Mouse (Mus musculus) MEL-GATA-1-ER (cell line): ENCODE data around the gene Rara.
A peak's percentile ranks its signal among the peaks of the same experiment; 100 is the strongest.

Experiments
- DNase-seq: peaks from one replicate; pipeline ENCODE4 v3.0.0-alpha.2; 2012; ENCODE audit warnings: low read depth; ENCODE audit errors: extremely low read depth

Gene Rara

GRCm38 (mm10) chr11:98952111-98952510, 24.5 kb downstream of the Rara start:
- DNase-seq, result no peak

GRCm38 (mm10) chr11:98952736-98953135, 25.1 kb downstream of the Rara start:
- no peak for DNase-seq

DNA sequence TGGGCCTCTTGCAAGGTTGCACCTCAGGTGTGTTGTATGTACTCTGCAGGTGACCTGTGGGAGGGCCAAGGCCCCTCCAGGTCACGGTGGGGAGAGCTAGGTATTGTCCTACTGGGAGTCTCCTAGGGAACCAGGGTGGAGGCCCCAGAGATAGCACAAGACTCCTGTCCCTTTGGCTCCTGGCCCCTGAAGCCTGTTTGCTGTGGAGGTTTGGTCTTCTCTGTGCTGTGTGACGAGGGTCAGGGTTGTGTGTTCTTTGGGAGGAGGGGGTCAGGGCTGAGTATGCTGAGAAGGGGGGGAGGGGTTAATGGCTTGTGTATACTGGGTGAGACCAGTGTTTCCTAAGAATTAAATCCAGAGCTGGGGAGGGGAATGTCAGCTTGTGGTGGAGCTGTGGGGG, 25.7 kb downstream of the Rara start:
- DNase-seq, result no peak

DNA sequence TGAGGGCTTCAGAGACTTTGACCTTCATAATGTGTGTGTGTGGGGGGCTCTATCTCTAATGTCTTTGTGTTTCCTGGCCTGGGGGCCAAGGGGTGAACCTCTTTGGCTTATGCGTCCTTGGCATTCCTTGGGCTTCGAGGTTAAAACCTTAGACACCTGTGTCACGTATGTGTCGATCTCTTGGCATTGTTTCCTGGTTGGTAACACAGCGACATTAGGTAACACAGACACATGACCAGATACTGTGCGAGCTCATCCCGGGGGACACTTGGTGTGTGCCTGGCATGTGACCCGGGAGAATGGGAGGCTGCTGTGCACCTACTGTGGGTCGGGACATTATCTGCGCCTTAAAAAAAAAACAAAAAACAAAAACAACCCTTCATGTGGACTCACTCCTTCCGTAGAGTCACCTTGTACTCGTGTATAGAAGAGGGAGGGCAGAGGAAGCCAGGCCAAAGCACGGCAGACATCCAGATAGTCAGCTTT, 26.3 kb downstream of the Rara start:
- no peak for DNase-seq

GRCm38 (mm10) chr11:98954373-98954772, 26.8 kb downstream of the Rara start:
- no peak for DNase-seq

DNA sequence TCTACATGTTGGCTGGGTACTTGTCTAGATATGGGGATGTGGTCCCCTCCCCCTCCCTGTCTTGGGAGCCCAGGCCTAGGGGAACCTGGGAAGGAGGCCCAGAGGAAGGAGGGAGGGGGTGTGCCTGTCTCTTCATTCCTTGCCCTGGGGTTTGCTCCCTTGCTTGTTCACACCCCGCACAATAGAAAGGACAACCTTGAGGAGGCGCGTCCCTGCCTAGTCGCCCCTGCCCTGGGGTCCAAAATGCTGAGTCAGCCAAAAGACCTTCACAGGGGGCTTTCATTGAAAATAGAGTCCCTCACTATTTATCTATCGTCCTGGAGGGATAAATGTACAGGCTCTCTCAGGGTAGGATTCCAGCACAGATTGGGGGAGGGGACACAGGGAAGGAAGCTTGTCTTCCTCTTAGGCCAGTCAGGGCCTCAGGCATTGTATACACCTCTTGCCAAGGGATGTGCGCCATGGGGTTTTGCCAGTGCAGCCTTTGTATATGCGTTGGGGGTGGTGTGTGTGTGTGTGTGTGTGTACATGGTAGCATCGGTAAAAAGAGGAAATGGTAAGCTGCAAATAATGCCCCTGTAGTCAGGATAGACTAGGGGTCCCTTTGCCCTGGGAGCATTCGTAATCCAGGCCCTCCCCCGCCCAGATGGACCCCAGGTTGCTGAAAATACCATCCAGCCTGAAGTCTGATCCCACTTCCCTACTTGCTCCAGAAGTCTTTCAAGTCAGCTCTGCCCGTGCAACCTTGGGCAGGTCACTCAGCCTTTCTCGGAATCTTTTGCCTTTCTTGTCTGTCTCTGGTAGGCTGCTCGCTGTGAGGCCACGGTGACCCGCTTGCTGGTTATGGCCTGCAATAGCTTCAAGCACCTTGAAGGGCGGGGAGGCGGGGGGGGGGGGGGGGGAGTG, 27.4 kb downstream of the Rara start:
- DNase-seq, result no peak

DNA sequence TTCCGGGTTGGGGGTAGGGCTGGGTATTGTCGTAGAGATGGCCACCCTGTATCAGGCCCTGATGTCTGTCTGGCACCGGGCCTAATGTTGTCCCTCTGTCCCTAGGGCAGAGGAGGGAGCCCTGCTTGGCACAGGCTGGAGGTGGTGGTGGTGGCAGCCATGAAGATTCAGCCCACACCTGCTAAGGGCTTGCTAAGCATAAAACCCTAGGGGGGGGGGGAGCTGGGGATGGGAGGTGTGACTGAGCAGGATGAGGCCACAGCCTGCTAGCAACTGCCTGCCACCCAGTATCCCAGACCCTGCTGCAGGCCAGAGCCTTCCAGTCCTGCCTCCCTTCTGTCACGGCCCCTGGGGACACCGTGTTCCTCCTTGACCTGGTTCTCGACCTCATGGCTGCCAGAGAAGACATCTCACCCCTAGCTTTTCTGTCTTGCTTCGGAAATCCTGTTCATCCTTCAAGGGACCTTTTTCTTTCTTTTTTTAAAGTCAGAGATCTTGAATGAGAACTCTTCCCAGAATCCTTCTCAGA, 28.2 kb downstream of the Rara start:
- DNase-seq, result no peak

- DNase-seq, result no peak
Observed at GRCm38 (mm10) chr11:98956340-98956739, 28.7 kb downstream of the Rara start.

- peak; percentile 80 for DNase-seq
Observed at GRCm38 (mm10) chr11:98959437-98960312, 32.1 kb downstream of the Rara start.

- DNase-seq, result no peak
Observed at GRCm38 (mm10) chr11:98960313-98960906, 32.8 kb downstream of the Rara start.

GRCm38 (mm10) chr11:98961051-98961592, 33.5 kb downstream of the Rara start:
- no peak for DNase-seq

DNA sequence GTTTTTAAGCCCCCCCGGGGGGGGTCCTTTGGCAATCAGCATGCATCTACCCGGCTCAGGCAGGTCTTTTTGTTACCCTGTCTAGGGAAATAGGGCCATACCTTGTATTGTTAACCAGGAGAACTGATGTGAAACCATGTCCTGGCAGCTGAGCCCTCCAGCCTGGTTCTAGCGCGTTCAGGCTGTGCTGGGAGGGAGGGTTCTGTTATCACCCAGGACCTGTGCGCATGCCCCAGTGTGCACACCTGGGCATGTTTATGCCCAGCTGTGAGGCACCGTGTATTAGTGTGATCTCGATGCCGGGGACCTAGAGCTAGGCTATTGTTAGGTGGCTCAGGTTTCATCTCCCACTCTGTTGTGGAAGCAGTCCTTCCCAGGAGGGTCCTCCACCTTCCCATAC, 34.1 kb downstream of the Rara start:
- no peak for DNase-seq

DNA sequence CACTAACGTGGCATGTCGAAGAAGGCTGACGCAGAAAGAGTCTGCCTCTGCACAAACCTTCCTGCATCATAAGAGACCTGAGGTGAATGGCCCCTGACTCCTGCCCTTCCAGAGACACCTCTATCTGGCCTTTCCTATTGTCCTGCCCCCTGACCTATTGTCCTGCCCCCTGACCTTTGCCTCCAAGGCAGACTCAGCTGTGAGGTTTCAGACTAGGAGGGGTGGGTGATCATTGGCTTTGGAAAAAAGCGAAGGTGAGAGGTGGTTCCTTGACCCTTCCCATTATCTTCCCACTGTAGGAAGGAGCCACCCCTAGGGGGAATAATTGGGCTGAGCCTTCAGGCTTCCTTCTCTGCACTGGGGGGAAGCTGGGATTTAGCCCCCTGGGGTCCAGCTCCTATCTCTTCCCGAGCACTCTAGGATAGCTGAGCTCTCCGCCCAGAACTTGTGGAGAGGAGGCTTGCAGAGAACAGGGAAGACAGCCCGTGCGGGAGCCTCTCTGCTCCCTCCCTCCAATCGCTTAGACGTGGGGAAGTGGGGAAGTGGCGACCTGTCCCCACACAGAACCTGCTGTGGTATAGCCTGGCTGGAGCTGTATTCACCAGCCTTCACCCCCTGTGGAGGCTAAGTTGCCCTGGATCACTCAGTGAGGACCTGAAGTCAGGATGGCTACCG, 34.9 kb downstream of the Rara start:
- DNase-seq, result no peak

DNA sequence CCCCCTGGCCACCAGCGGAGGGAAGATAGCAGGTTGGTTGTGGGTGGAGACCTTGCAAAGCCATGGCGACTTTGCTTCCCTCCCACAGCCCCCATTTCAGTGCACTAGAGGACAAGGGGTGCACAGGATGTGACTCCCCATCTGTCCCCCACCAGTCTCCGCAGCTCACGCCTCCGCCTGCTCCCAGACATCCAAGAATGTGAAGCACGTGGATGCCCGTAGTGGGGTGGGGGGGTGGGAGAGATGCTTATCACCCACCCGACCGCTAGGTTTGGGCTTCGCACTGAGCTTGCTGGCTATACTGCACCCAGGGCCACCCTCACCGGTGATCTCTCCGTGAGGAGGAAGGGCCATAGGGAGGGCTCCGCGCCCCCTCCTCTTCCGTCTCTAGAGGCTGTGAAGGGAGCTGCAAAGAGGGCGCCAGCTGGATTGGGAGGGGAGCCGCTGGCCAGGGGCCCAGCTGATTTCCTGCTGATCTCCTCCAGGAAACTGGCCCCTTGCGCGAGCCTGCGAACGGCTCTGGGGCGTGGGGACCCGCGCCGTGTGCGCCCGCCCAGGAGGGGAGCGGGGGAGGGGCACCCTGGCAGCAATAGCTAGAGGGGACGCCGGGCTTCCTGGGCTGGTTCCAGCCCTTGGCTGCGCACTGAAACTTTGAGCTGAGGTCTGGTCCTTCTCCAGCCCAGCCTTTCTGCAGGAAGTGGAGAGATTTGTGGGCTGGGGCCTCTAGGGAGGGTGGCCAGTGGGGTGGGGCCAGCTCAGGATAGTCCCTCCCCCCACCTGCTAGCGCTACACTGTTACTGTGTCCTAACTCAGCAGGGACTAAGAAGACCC, 35.8 kb downstream of the Rara start:
- DNase-seq, result no peak

GRCm38 (mm10) chr11:98964201-98964615, 36.6 kb downstream of the Rara start:
- no peak for DNase-seq

DNA sequence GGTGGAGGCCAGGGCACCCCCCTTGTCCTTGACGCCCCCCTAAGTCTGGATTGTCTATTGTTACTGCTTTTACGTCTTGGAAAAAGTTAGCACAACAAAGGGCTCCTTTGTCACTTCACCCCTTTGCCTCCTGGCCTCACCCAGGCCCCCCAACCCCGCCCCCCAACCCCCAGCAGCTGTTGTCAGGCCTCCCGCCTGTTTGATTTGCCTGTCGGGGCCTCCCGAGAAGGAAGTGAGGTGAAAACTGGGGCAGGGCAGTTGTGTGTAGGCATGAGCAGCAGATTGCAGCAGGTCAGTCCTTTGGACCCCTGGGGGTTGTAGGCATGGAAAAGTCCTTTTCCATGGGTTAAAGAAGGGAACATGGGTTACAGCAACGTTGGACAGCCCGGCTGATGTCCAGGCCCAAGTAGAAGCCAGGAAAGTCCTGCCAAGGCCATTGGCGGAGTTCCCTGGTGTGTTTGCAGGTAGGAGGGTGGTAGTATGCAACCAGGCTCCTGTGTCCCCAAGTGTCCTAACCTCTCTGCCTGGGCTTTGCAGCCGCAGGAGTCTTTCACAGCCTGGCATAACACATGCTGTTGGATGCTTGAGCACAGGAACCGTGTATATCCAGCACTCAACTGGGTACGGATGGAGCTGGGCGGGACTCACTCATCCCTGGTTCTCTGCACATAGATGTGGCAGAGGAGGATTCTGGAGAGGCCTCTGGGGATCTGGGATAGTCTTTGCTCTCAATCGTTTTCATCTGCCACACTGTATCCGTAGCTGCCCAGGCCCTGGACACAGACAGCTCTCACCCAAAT, 37.2 kb downstream of the Rara start:
- DNase-seq, result no peak

DNA sequence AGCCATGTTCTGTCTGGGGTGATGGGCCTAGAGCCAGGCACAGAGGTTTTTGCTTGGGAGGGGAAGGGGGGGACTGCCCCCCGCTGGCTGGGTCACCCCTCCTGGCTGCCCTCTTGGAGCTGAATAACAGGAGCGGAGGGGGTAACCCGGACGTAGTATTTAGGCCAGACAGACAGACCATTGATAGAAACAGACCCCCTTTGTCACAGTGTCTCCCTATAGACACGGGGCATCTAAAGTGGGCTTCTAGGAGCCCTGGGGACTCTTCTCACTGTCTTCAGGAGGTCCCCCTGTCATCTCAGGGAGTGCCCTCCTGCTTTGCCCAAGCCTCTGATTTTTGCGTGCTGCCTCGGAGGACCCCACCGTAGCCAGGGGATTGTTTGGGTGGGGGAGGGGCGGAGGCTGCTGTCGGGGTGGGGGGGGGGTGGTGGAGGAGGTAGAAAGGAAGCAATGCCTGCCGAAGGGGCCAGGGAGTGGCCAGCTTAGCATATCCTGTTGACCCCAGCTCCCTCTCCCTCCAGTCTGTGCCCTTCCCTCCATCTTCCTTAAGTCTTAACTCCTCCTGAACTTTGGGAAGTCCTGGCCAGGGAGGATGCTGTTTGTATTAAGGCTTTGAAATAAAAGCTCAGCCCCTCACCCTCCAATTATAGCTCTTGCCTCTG, 37.9 kb downstream of the Rara start:
- DNase-seq, result no peak

GRCm38 (mm10) chr11:98966499-98967141, 39.0 kb downstream of the Rara start:
- DNase-seq, result no peak
